Mouse (Mus musculus) embryonic facial prominence, embryonic 10.5 days (tissue): ENCODE measurements at regions not wholly inside any gene's neighbourhood (a gene's known extent, or its start where the extent isn't known, plus 50 kb on each side); places are given as distances from the start of the nearest gene placed in this dataset.
"Not testable (repeated sequence)": the region's sequence is repeated elsewhere in the genome, so short reads cannot be mapped to it uniquely, and the experiment has no call there.

ENCODE experiments used
- DNase-seq: peaks from one replicate; pipeline ENCODE4 v3.0.0-alpha.2; 2017; ENCODE audit warnings: low spot score
- H3K27ac ChIP-seq: fragments of 300-500 bp; sonication (generic); replicated peaks from 2 replicates; pipeline ENCODE4 v1.5.1; 2016; ENCODE audit warnings: mild to moderate bottlenecking
- H3K27me3 ChIP-seq: fragments of 300-500 bp; sonication (generic); replicated peaks from 2 replicates; pipeline ENCODE4 v1.6.1; 2016; ENCODE audit warnings: low read depth, mild to moderate bottlenecking; ENCODE audit not compliant: poor library complexity, severe bottlenecking
- H3K36me3 ChIP-seq: fragments of 300-500 bp; sonication (generic); replicated peaks from 2 replicates; pipeline ENCODE4 v1.6.1; 2016; ENCODE audit warnings: mild to moderate bottlenecking, moderate library complexity
- H3K4me1 ChIP-seq: fragments of 300-500 bp; sonication (generic); 2 replicates; pipeline ENCODE4 v1.6.1; 2016
- H3K4me3 ChIP-seq: fragments of 300-500 bp; sonication (generic); 2 replicates; pipeline ENCODE4 v1.5.1; 2016; ENCODE audit warnings: mild to moderate bottlenecking, moderate library complexity
- H3K9me3 ChIP-seq: fragments of 300-500 bp; sonication (generic); 2 replicates; pipeline ENCODE4 v1.6.1; 2016; ENCODE audit warnings: mild to moderate bottlenecking
- WGBS: fragments of 180-500 bp; shearing (Covaris S2); methylation state at CpG from one replicate; pipeline ENCODE4 v1.1.7; 2016; 5-methylcytosine and 5-hydroxymethylcytosine counted together

DNA sequence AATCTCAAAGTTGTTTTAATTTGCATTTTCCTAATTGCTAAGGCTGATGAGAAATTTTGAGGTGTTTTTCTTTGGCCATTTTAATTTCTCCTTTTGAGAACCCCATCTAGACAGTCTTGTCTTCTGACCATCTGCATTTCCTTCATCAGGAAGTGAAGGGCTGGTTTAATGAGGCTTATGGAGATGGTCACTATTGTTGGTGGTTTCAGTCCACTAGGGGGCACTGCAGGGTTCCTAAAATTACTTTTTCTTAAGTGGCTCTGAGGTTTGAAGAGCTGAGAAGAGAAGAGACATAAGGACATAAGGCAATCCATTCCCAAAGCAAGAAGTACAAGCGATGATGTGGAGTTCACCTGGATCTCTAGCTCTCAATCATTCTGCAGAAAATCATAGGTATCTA lies 494.4 kb upstream of the Olfr1507 start:
- not testable (repeated sequence) for H3K9me3 ChIP-seq, H3K4me1 ChIP-seq, H3K36me3 ChIP-seq, DNase-seq, H3K27ac ChIP-seq, H3K4me3 ChIP-seq, H3K27me3 ChIP-seq
- WGBS = 71% methylated on average over 1 of the region's 1 CpGs

- not testable (repeated sequence) for H3K36me3 ChIP-seq, H3K27ac ChIP-seq, H3K9me3 ChIP-seq, H3K4me3 ChIP-seq, H3K27me3 ChIP-seq, H3K4me1 ChIP-seq, DNase-seq
- no CpG with 5 or more reads among the region's 6 CpGs for WGBS
Observed at GRCm38 (mm10) chr14:52988563-52988962, 493.0 kb upstream of the Olfr1507 start.

GRCm38 (mm10) chr14:52972207-52973003 lies 476.9 kb upstream of the Olfr1507 start:
- not testable (repeated sequence) for DNase-seq, H3K36me3 ChIP-seq, H3K4me3 ChIP-seq, H3K4me1 ChIP-seq, H3K27me3 ChIP-seq, H3K9me3 ChIP-seq, H3K27ac ChIP-seq
- WGBS = no CpG with 5 or more reads among the region's 12 CpGs

- WGBS = 80% methylated on average over 3 of the region's 4 CpGs
- not testable (repeated sequence) for H3K27me3 ChIP-seq, H3K4me1 ChIP-seq, H3K27ac ChIP-seq, H3K36me3 ChIP-seq, DNase-seq, H3K4me3 ChIP-seq, H3K9me3 ChIP-seq
Observed at GRCm38 (mm10) chr14:52962110-52962509, 466.6 kb upstream of the Olfr1507 start.

DNA sequence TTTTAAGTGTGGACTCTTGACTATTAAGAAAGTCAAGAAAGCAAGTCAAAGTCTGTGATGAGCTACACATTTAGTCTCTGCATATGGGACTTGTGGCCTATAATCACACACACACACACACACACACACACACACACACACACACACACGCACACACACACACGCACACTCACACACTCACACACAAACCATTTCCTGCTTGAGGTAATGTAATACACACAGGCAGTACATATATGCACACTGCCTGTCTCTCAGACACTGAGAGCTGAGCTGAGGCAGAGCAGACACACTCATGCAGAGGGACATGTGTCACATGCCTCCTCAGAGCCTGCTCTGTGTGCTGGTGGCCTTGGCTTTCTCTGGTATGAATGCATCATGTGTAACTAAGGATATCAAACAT lies 461.0 kb upstream of the Olfr1507 start:
- H3K27me3 ChIP-seq, H3K4me1 ChIP-seq, DNase-seq, H3K36me3 ChIP-seq, H3K27ac ChIP-seq, H3K9me3 ChIP-seq, H3K4me3 ChIP-seq: not testable (repeated sequence)
- 94% methylated on average over 2 of the region's 2 CpGs for whole genome bisulfite sequencing

GRCm38 (mm10) chr14:52944925-52945324 lies 449.4 kb upstream of the Olfr1507 start:
- not testable (repeated sequence) for H3K9me3 ChIP-seq, H3K27me3 ChIP-seq, H3K4me3 ChIP-seq, H3K27ac ChIP-seq, H3K4me1 ChIP-seq, H3K36me3 ChIP-seq, DNase-seq
- 80% methylated on average over 1 of the region's 3 CpGs for WGBS

DNA sequence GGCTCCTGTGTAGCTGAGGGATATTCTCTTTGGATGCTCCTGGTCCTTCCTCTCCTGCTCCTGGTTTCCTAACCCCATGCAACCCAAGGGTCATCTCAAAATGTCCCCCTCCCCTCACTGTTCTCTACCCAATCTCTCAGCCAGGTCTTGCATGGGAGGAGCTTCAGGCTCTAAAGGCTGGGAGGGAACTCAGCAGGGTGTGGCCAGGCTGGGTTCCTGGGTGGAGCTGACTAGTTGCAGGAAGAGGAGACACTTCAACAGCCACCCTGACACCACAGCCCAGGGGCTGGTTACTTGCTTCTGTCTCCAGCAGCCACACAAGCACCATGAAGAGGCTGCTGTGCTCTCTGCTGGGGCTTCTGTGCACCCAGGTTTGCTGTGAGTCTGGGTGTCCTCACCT lies 446.9 kb upstream of the Olfr1507 start:
- not testable (repeated sequence) for H3K9me3 ChIP-seq, H3K4me3 ChIP-seq, H3K36me3 ChIP-seq, H3K4me1 ChIP-seq, DNase-seq, H3K27ac ChIP-seq, H3K27me3 ChIP-seq

DNA sequence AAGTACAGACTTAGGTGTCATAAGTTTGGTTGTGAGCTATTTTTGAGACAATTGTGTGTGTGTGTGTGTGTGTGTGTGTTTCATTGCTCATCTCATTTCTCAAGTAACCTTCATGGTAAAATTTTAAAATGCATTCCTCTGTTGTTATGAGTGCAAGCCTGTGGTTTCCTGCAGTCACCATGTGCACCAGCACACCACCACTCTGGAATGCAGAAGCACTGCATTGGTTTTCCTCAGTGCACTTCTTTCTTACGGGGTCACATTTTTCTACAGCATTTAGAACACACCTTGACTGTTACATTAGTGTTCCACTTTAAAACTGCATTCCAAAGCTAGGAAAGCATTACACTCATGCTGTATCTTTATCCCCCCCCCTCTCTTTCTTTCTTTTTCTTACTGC lies 446.2 kb upstream of the Olfr1507 start:
- H3K27ac ChIP-seq, H3K4me3 ChIP-seq, H3K9me3 ChIP-seq, H3K27me3 ChIP-seq, H3K4me1 ChIP-seq, H3K36me3 ChIP-seq, DNase-seq: not testable (repeated sequence)
- no CpG with 5 or more reads among the region's 1 CpGs for WGBS

GRCm38 (mm10) chr14:52920138-52920537 lies 424.6 kb upstream of the Olfr1507 start:
- H3K4me3 ChIP-seq, H3K27me3 ChIP-seq, H3K4me1 ChIP-seq, DNase-seq, H3K27ac ChIP-seq, H3K36me3 ChIP-seq, H3K9me3 ChIP-seq: not testable (repeated sequence)
- WGBS = no CpG with 5 or more reads among the region's 5 CpGs

DNA sequence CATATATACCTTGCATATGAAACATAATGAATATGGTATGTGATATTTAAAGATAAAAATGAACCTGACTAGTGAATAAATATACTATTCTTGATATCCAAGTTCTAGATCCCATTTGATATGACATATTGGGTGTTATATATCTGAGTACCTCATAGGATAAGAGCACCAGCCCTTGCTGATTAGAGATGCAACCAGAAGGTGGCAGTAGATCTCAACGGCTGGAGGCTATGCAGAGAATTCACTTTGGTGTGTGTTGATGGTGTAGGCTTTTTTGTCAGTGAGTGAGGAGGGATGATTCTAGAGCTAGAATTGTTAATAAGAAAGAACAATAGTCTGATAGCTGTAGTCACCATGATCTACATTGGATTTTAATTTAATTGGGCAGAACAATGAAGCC lies 418.3 kb upstream of the Olfr1507 start:
- not testable (repeated sequence) for H3K4me1 ChIP-seq, H3K4me3 ChIP-seq, H3K36me3 ChIP-seq, H3K27me3 ChIP-seq, H3K9me3 ChIP-seq, H3K27ac ChIP-seq, DNase-seq
- WGBS = no CpG with 5 or more reads among the region's 1 CpGs

GRCm38 (mm10) chr14:52899629-52900028 lies 404.1 kb upstream of the Olfr1507 start:
- WGBS = no CpG with 5 or more reads among the region's 3 CpGs

GRCm38 (mm10) chr14:52898310-52898709 lies 402.8 kb upstream of the Olfr1507 start:
- not testable (repeated sequence) for DNase-seq, H3K36me3 ChIP-seq, H3K9me3 ChIP-seq, H3K4me1 ChIP-seq, H3K27me3 ChIP-seq, H3K4me3 ChIP-seq, H3K27ac ChIP-seq

More at GRCm38 (mm10) chr14:52899629-52900028, 404.1 kb upstream of the Olfr1507 start:
- not testable (repeated sequence) for H3K36me3 ChIP-seq, H3K27ac ChIP-seq, H3K9me3 ChIP-seq, DNase-seq, H3K4me3 ChIP-seq, H3K4me1 ChIP-seq, H3K27me3 ChIP-seq

- DNase-seq, H3K36me3 ChIP-seq, H3K27ac ChIP-seq, H3K4me1 ChIP-seq, H3K9me3 ChIP-seq, H3K27me3 ChIP-seq, H3K4me3 ChIP-seq: not testable (repeated sequence)
- no CpG with 5 or more reads among the region's 3 CpGs for WGBS
Observed at GRCm38 (mm10) chr14:52879978-52880377, 384.4 kb upstream of the Olfr1507 start.

GRCm38 (mm10) chr14:52863841-52864240 lies 368.3 kb upstream of the Olfr1507 start:
- DNase-seq, H3K4me3 ChIP-seq, H3K27me3 ChIP-seq, H3K27ac ChIP-seq, H3K9me3 ChIP-seq, H3K4me1 ChIP-seq, H3K36me3 ChIP-seq: not testable (repeated sequence)
- WGBS = no CpG with 5 or more reads among the region's 3 CpGs
